In genomic region chr5:118437307-118437610, GRCm38 (mm10) we compare ENCODE assay signal across 15 mouse cellular contexts.
DNase-seq lines count a peak whose midpoint lies in the region; ATAC-seq lines count a peak whose summit lies in the region.
"Had no signal": no experiment of that assay in that cellular context is flagged by ENCODE, and none has a peak within 500 bp of the region (broad histone marks: within the 10 kb centered on the region; RNA-seq: fewer than 3 reads in every experiment).

No protein-coding gene starts in this region.

- WGBS in forebrain, embryonic 10.5 days: 12% methylated on average over 7 of the region's 7 CpGs
- 24% methylated on average over 7 of the region's 7 CpGs for WGBS in forebrain, embryonic 14.5 days
- WGBS in intestine, embryonic 15.5 days: 36% methylated on average over 7 of the region's 7 CpGs
- WGBS in intestine, embryonic 16.5 days: 36% methylated on average over 7 of the region's 7 CpGs
- 16% methylated on average over 7 of the region's 7 CpGs for WGBS in midbrain, embryonic 10.5 days
- WGBS in midbrain, embryonic 16.5 days: 29% methylated on average over 5 of the region's 7 CpGs

- peaks cover 42% of the 10 kb centered on the region for H3K4me1 ChIP-seq in forebrain, embryonic 10.5 days
- peaks cover 6% of the 10 kb centered on the region for H3K4me1 ChIP-seq in forebrain, embryonic 14.5 days (ENCODE audit: control insufficient read depth, insufficient read depth, low read length)
- peaks cover 8% of the 10 kb centered on the region; the same call in 1 of the 2 replicates for H3K4me1 ChIP-seq in intestine, embryonic 15.5 days (replicated peaks)
- H3K4me1 ChIP-seq in intestine, embryonic 16.5 days (ENCODE audit: control insufficient read depth, insufficient read depth, low read length): 0 out of 2 replicates have a peak, but pooled peaks cover 4% of the 10 kb centered on the region
- H3K4me1 ChIP-seq in midbrain, embryonic 10.5 days: peaks cover 37% of the 10 kb centered on the region
- peaks cover 11% of the 10 kb centered on the region for H3K4me1 ChIP-seq in midbrain, embryonic 16.5 days (ENCODE audit: control insufficient read depth, insufficient read depth, low read length)

- H3K36me3 ChIP-seq in forebrain, embryonic 10.5 days (replicated peaks): no peaks in the 10 kb centered on the region
- no peaks in the 10 kb centered on the region for H3K36me3 ChIP-seq in forebrain, embryonic 14.5 days (ENCODE audit: control insufficient read depth, insufficient read depth, low read length)
- no peaks in the 10 kb centered on the region for H3K36me3 ChIP-seq in intestine, embryonic 15.5 days
- no peaks in the 10 kb centered on the region; the same call in 1 of the 2 replicates for H3K36me3 ChIP-seq in intestine, embryonic 16.5 days (ENCODE audit: control insufficient read depth, insufficient read depth, low read length)
- H3K36me3 ChIP-seq in midbrain, embryonic 10.5 days: no peaks in the 10 kb centered on the region
- H3K36me3 ChIP-seq in midbrain, embryonic 16.5 days (ENCODE audit: control insufficient read depth, insufficient read depth, low read length): no peaks in the 10 kb centered on the region
- H3K36me3 ChIP-seq: stomach, embryonic 15.5 days had no signal

- no peak for ATAC-seq in forebrain, embryonic 14.5 days
- ATAC-seq in intestine, embryonic 15.5 days: no peak
- ATAC-seq in intestine, embryonic 16.5 days: no peak
- ATAC-seq in midbrain, embryonic 16.5 days: no peak

- no peak overlapping the region for H3K9ac ChIP-seq in forebrain, embryonic 14.5 days (ENCODE audit: low read length)
- H3K9ac ChIP-seq in intestine, embryonic 15.5 days: no peak overlapping the region
- no peak overlapping the region for H3K9ac ChIP-seq in intestine, embryonic 16.5 days (ENCODE audit: low read depth, low read length)
- no peak overlapping the region for H3K9ac ChIP-seq in midbrain, embryonic 16.5 days (ENCODE audit: low read depth, low read length)
- H3K9ac ChIP-seq: stomach, embryonic 15.5 days had no signal

- no peaks in the 10 kb centered on the region for H3K9me3 ChIP-seq in forebrain, embryonic 10.5 days
- no peaks in the 10 kb centered on the region for H3K9me3 ChIP-seq in forebrain, embryonic 14.5 days (replicated peaks; ENCODE audit: control insufficient read depth, low read length)
- no peaks in the 10 kb centered on the region for H3K9me3 ChIP-seq in intestine, embryonic 15.5 days
- H3K9me3 ChIP-seq in intestine, embryonic 16.5 days (ENCODE audit: control insufficient read depth, low read length): no peaks in the 10 kb centered on the region
- H3K9me3 ChIP-seq in midbrain, embryonic 10.5 days (replicated peaks): no peaks in the 10 kb centered on the region
- no peaks in the 10 kb centered on the region for H3K9me3 ChIP-seq in midbrain, embryonic 16.5 days (replicated peaks; ENCODE audit: control insufficient read depth, low read length, poor library complexity, severe bottlenecking)
- H3K9me3 ChIP-seq: stomach, embryonic 15.5 days had no signal

- H3K4me2 ChIP-seq in forebrain, embryonic 14.5 days (ENCODE audit: low read length): no peak overlapping the region
- peak overlapping the region; percentile 28; the same call in 1 of the 2 replicates for H3K4me2 ChIP-seq in intestine, embryonic 15.5 days (replicated peaks)
- no peak overlapping the region for H3K4me2 ChIP-seq in intestine, embryonic 16.5 days (ENCODE audit: low read depth, low read length)
- H3K4me2 ChIP-seq in midbrain, embryonic 16.5 days (ENCODE audit: low read length): no peak overlapping the region; the same call in 1 of the 2 replicates

- H3K27me3 ChIP-seq in forebrain, embryonic 10.5 days (ENCODE audit: poor library complexity, severe bottlenecking): peaks cover 60% of the 10 kb centered on the region
- H3K27me3 ChIP-seq in forebrain, embryonic 14.5 days (replicated peaks; ENCODE audit: control insufficient read depth, insufficient read depth, low read length): 0 out of 2 replicates have a peak, but pooled peaks cover 8% of the 10 kb centered on the region
- 0 out of 2 replicates have a peak, but pooled peaks cover 3% of the 10 kb centered on the region for H3K27me3 ChIP-seq in intestine, embryonic 15.5 days (replicated peaks)
- no peaks in the 10 kb centered on the region for H3K27me3 ChIP-seq in intestine, embryonic 16.5 days (replicated peaks; ENCODE audit: control insufficient read depth, insufficient read depth, low read length)
- peaks cover 65% of the 10 kb centered on the region for H3K27me3 ChIP-seq in midbrain, embryonic 10.5 days (ENCODE audit: low read depth, poor library complexity, severe bottlenecking)
- peaks cover 18% of the 10 kb centered on the region for H3K27me3 ChIP-seq in midbrain, embryonic 16.5 days (ENCODE audit: control insufficient read depth, insufficient read depth, low read depth, low read length)
- H3K27me3 ChIP-seq: CH12.LX had no signal

- H3K27ac ChIP-seq in forebrain, embryonic 10.5 days: peak overlapping the region; percentile 1; the same call in 1 of the 2 replicates
- H3K27ac ChIP-seq in forebrain, embryonic 14.5 days (ENCODE audit: low read depth, low read length): no peak overlapping the region
- H3K27ac ChIP-seq in intestine, embryonic 15.5 days: no peak overlapping the region
- H3K27ac ChIP-seq in intestine, embryonic 16.5 days (ENCODE audit: low read length): no peak overlapping the region
- H3K27ac ChIP-seq in midbrain, embryonic 10.5 days (replicated peaks): no peak overlapping the region
- no peak overlapping the region for H3K27ac ChIP-seq in midbrain, embryonic 16.5 days (ENCODE audit: low read length)
- H3K27ac ChIP-seq: stomach, embryonic 15.5 days had no signal

- DNase-seq in forebrain, embryonic 10.5 days (ENCODE audit: extremely low spot score, low spot score): no peak
- DNase-seq in forebrain, embryonic 14.5 days (ENCODE audit: low spot score): no peak
- DNase-seq in midbrain, embryonic 10.5 days (ENCODE audit: low spot score): no peak
- DNase-seq in left cerebral cortex, adult 8-10 months (ENCODE audit: low spot score in 2 of 2): no peak
- no peak for DNase-seq in cerebellum, adult 9-10 months
- DNase-seq: adrenal gland, adult 2 months; cerebellum, adult 8-10 months; embryo, embryonic 11 days; kidney, postnatal 14 days; thymus, postnatal 14 days had no signal

- peak overlapping the region; percentile 25; the same call in 1 of the 2 replicates for H3K4me3 ChIP-seq in forebrain, embryonic 10.5 days
- no peak overlapping the region for H3K4me3 ChIP-seq in forebrain, embryonic 14.5 days (ENCODE audit: low read depth, low read length)
- H3K4me3 ChIP-seq in intestine, embryonic 15.5 days (replicated peaks): no peak overlapping the region
- no peak overlapping the region for H3K4me3 ChIP-seq in intestine, embryonic 16.5 days (ENCODE audit: low read length)
- peak overlapping the region; percentile 26; the same call in 1 of the 2 replicates for H3K4me3 ChIP-seq in midbrain, embryonic 10.5 days
- H3K4me3 ChIP-seq in midbrain, embryonic 16.5 days (ENCODE audit: low read depth, low read length): no peak overlapping the region
- H3K4me3 ChIP-seq: stomach, embryonic 15.5 days had no signal

Comparison
In these comparisons a context has a peak if more than half of its experiments do, and no peak if none do; other contexts are left out.
1. H3K4me3 ChIP-seq: peak in forebrain, embryonic 10.5 days (single experiment) and midbrain, embryonic 10.5 days (single experiment); none in forebrain, embryonic 14.5 days (single experiment), intestine, embryonic 15.5 days (single experiment), intestine, embryonic 16.5 days (single experiment) and midbrain, embryonic 16.5 days (single experiment).